Mouse (Mus musculus): Measurements from ENCODE around the gene Bnip2.

Bnip2 gene

DNA sequence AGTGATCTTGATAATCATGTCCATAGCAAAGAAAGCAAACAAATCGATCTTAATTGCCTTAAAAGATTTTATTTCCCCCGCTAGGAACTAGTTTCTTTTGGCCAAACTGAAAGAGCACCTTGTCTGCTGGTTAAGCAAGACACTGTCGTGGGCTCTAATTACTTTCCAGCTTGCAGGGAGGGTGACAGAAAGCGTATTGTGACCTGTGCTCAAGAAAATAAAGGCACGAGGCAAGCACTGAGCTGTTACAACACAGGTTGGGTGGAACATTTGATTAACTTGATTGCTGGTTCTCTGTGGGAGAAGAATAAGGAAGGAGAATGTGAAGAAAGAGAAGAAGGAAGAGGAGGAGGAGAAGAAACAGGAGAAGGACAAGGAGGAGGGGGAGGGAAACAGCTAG is 59.0 kb downstream of the Bnip2 start:
- DNase-seq (ENCODE audit: low spot score in 2 of 2): no peak

DNA sequence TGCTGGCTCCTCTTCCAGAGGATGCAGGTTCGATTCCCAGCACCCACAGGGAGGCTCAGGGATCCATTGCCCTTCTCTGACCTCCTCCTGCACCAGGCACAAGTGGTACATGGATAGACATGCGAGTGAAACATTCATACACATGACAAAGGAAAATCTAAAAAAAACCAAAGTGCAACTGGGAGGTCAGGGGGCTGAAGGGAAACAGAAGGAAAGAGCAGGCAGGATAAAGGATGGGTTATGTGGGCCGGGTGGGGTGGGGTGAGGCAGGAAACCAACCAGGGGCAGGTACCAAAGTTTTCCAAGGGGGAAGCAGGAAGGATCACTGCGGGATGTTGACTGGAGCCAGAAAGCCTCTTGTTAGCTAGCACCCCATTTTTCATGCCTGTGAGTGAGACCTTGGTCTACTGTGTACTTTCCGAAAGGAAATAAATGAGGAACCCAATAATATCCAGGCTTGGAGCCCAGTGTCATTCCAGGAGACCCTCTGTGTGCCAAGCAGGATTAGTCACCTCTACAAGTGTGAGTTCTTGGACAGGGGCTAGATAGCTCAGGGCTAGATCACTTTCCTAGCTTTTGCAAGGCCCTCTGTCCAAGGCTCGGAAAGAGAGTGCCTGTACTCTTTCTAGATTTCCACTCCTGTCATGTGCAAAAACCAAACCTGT is 59.6 kb downstream of the Bnip2 start:
- DNase-seq (ENCODE audit: low spot score in 2 of 2): no peak

DNA sequence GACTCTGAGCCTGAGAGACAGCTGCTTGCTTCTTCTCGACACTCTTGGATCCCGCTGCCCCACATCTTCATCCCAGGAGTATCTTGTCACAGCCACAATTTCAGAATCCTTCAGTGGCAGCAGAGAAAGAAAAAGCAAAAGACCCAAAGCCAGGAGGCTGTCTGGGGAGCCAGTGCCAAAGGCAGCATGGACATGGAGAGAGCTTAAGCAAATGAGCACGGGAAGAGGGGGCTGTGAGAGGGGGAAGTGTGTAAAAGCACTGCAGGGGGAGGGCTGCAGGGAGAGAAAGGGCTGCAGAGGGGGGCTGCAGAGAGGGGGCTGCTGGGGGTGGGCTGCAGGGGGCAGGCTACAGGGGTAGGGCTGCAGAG is 60.1 kb downstream of the Bnip2 start:
- DNase-seq (ENCODE audit: low spot score in 2 of 2): no peak

- no peak for DNase-seq (ENCODE audit: low spot score in 2 of 2)
These were observed 60.6 kb downstream of the Bnip2 start for GRCm38 (mm10) chr9:70049839-70050238.

- DNase-seq (ENCODE audit: low spot score in 2 of 2): no peak
These were observed 63.5 kb downstream of the Bnip2 start for GRCm38 (mm10) chr9:70052730-70053129.

DNA sequence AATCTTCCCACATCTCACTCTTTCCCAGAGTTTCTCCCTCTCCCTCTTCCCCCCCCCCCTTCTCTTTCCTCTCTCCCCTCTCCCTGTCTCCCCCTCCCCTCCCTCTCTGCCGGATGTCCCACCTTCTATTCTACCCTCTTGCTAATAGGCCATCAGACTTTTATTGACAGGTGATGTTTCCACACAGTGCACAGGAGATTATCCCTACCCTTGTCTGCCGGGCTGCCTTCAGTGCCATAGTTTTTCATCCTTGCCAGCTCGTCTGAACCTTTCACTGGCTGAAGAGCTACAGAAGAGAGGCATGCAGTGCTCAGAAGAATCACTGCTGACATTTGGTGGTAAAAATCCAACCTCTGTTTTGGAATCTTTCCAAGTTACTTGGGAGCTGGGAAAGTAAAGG is 64.1 kb downstream of the Bnip2 start:
- no peak for DNase-seq (ENCODE audit: low spot score in 2 of 2)

All from natural killer cell, adult 2 months (primary cell).